Mouse (Mus musculus): ENCODE measurements around the gene Wtap. TPM values are rescaled to one million over a fixed set of nuclear protein-coding genes. Genes with fewer than 3 reads are reported as not detected.
"Not testable (repeated sequence)": the region's sequence is repeated elsewhere in the genome, so short reads cannot be mapped to it uniquely, and the experiment has no call there.

Wtap gene
- polyA plus RNA-seq, 1 experiment from 2014 or later: 42.4 TPM

DNA sequence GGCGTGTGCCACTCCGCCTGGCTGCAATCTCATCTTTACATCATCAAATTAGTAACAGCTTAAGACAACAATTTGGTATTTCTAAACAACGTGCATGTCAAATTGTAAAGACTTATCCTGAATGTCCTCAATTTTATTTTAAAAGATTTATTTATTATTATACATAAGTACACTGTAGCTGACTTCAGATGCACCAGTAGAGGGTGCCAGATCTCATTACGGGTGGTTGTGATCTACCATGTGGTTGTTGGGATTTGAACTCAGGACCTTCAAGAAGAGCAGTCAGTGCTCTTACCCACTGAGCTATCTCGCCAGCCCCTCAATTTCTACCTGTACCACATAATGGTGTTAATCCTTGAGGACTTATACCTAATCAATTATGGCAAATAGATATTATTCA lies 8.3 kb upstream of the Wtap start:
- 76% methylated on average over 5 of the region's 5 CpGs for WGBS (ENCODE audit: insufficient replicate concordance)
- not testable (repeated sequence) for H3K36me3 ChIP-seq (ENCODE audit: control insufficient read depth, insufficient read depth); ATAC-seq (ENCODE audit: low read depth); H3K4me1 ChIP-seq (ENCODE audit: control insufficient read depth, low read depth, low read length); H3K27ac ChIP-seq (ENCODE audit: low read length); H3K9ac ChIP-seq (ENCODE audit: low read depth, low read length); H3K4me3 ChIP-seq (ENCODE audit: low read depth, low read length); H3K27me3 ChIP-seq (ENCODE audit: control insufficient read depth, insufficient read depth, low read depth, low read length); H3K4me2 ChIP-seq (ENCODE audit: low read depth, low read length); H3K9me3 ChIP-seq (replicated peaks; ENCODE audit: control insufficient read depth, low read length)

DNA sequence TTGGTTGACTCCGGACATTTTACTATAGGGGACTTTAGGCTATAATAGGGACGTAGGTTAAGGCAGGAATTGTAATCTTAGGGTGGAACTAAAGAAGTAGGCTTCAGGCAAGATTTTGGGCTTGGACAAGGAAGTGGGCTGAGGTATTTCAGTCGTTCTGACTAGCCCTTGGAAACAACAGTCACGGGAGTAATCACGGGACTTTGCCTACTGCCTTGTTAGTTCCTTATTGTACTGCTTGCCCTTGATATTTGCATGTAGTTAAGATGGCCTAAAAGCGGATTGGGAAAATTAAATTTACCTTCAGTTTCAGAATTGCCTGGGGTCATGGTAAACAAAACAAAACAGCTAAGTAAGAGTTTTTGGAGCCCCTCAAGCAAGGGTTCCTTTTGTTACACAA lies 5.1 kb upstream of the Wtap start:
- H3K4me3 ChIP-seq (ENCODE audit: low read depth, low read length): no peak overlapping the region
- H3K27ac ChIP-seq (ENCODE audit: low read length): no peak overlapping the region
- no peak overlapping the region for H3K4me2 ChIP-seq (ENCODE audit: low read depth, low read length)
- no peaks in the 10 kb centered on the region for H3K27me3 ChIP-seq (ENCODE audit: control insufficient read depth, insufficient read depth, low read depth, low read length)
- H3K9ac ChIP-seq (ENCODE audit: low read depth, low read length): no peak overlapping the region
- H3K9me3 ChIP-seq (replicated peaks; ENCODE audit: control insufficient read depth, low read length): no peaks in the 10 kb centered on the region
- ATAC-seq (ENCODE audit: low read depth): no peak
- no peaks in the 10 kb centered on the region; the same call in 1 of the 2 replicates for H3K4me1 ChIP-seq (ENCODE audit: control insufficient read depth, low read depth, low read length)
- 56% methylated on average over 6 of the region's 6 CpGs for WGBS (ENCODE audit: insufficient replicate concordance)
- H3K36me3 ChIP-seq (ENCODE audit: control insufficient read depth, insufficient read depth): no peaks in the 10 kb centered on the region

DNA sequence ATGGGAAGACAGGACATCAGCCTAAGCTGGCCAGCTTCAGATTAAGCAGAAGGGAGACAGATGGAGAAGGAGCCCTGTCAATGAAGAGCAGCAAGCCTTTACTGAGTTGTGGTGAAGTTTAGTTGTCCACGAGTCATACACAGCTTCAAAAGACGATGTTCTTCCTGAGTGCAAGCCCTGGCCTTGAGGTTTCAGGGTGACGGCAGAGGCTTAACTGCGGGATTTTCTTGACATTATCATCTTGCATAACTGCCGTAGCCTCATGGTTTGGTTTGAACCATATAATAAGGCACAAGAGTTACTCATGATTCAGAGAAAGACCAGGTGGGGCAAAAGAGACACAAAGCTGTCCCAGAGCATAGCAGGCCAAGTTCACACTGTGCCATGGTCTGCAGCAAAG lies 3.9 kb upstream of the Wtap start:
- H3K9me3 ChIP-seq (replicated peaks; ENCODE audit: control insufficient read depth, low read length): no peaks in the 10 kb centered on the region
- H3K27ac ChIP-seq (ENCODE audit: low read length): no peak overlapping the region
- no peak overlapping the region for H3K4me2 ChIP-seq (ENCODE audit: low read depth, low read length)
- no peaks in the 10 kb centered on the region; the same call in 1 of the 2 replicates for H3K4me1 ChIP-seq (ENCODE audit: control insufficient read depth, low read depth, low read length)
- no peak overlapping the region for H3K4me3 ChIP-seq (ENCODE audit: low read depth, low read length)
- H3K9ac ChIP-seq (ENCODE audit: low read depth, low read length): no peak overlapping the region
- H3K36me3 ChIP-seq (ENCODE audit: control insufficient read depth, insufficient read depth): no peaks in the 10 kb centered on the region
- H3K27me3 ChIP-seq (ENCODE audit: control insufficient read depth, insufficient read depth, low read depth, low read length): no peaks in the 10 kb centered on the region
- 64% methylated on average over 5 of the region's 5 CpGs for WGBS (ENCODE audit: insufficient replicate concordance)
- no peak for ATAC-seq (ENCODE audit: low read depth)

DNA sequence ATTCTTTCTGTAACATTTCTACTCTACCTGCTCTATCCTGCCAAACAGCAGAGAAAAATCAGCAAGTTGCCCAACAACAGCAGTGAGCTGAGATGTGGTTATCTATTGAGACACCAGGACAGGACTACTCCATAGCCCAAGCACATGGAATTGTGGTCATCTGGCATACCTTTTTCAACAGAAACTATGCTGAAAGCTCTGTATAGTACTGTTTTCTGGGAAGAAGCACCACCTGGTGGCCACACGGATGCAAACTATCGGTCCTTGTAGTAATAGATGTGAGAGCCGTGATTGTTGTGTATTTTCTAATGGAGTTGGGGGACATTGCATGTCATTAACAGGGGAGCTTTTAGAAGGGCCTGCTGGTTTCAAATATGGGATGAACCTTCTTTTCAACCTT lies 2.4 kb upstream of the Wtap start:
- WGBS (ENCODE audit: insufficient replicate concordance): 28% methylated on average over 3 of the region's 3 CpGs
- Histone ChIP-seq H3K27me3 (ENCODE audit: control insufficient read depth, insufficient read depth, low read depth, low read length) (no peaks in the 10 kb centered on the region), H3K36me3 (ENCODE audit: control insufficient read depth, insufficient read depth) (no peaks in the 10 kb centered on the region), H3K4me2 (ENCODE audit: low read depth, low read length) (no peak overlapping the region), H3K9ac (ENCODE audit: low read depth, low read length) (no peak overlapping the region), H3K4me1 (ENCODE audit: control insufficient read depth, low read depth, low read length) (no peaks in the 10 kb centered on the region; the same call in 1 of the 2 replicates), H3K27ac (ENCODE audit: low read length) (no peak overlapping the region), H3K9me3 (replicated peaks; ENCODE audit: control insufficient read depth, low read length) (no peaks in the 10 kb centered on the region), H3K4me3 (ENCODE audit: low read depth, low read length) (no peak overlapping the region)
- no peak for ATAC-seq (ENCODE audit: low read depth)

DNA sequence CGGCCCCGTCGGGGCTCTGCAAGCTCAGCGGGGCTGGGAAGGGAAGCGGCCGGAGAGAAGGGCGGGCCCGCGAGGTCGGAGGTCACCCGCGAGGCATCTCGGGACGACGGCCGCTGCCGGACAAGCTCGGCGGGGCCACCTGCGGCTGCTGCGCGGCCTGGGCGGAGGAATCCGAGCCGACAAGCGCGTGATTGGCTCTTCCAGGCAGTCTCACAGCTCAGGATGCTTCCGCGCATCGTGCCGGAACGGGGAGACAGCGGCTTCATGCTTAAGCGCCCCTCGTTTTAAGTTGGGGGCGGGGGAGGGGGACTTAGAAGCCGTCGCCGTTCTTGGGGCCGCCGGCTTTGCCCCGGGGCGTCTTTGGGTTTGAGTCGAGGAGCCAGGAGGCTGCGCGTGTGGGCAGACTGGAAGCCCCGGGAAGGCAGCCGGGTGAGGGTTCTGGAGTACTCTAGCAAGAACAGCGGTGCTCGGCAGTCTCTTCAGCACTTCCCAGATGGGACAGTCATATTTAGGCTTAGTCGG lies 1.4 kb downstream of the Wtap start:
- H3K27me3 ChIP-seq (ENCODE audit: control insufficient read depth, insufficient read depth, low read depth, low read length): no peaks in the 10 kb centered on the region
- ATAC-seq (ENCODE audit: low read depth): peak; percentile 85
- H3K27ac ChIP-seq (ENCODE audit: low read length): peak overlapping the region; percentile 100
- H3K36me3 ChIP-seq (ENCODE audit: control insufficient read depth, insufficient read depth): peaks cover 3% of the 10 kb centered on the region
- under 1% methylated on average over 50 of the region's 51 CpGs for WGBS (ENCODE audit: insufficient replicate concordance)
- no peaks in the 10 kb centered on the region for H3K9me3 ChIP-seq (replicated peaks; ENCODE audit: control insufficient read depth, low read length)
- H3K9ac ChIP-seq (ENCODE audit: low read depth, low read length): peak overlapping the region; percentile 100
- peak overlapping the region; percentile 100 for H3K4me3 ChIP-seq (ENCODE audit: low read depth, low read length)
- H3K4me1 ChIP-seq (ENCODE audit: control insufficient read depth, low read depth, low read length): peaks cover 4% of the 10 kb centered on the region
- H3K4me2 ChIP-seq (ENCODE audit: low read depth, low read length): peak overlapping the region; percentile 67

DNA sequence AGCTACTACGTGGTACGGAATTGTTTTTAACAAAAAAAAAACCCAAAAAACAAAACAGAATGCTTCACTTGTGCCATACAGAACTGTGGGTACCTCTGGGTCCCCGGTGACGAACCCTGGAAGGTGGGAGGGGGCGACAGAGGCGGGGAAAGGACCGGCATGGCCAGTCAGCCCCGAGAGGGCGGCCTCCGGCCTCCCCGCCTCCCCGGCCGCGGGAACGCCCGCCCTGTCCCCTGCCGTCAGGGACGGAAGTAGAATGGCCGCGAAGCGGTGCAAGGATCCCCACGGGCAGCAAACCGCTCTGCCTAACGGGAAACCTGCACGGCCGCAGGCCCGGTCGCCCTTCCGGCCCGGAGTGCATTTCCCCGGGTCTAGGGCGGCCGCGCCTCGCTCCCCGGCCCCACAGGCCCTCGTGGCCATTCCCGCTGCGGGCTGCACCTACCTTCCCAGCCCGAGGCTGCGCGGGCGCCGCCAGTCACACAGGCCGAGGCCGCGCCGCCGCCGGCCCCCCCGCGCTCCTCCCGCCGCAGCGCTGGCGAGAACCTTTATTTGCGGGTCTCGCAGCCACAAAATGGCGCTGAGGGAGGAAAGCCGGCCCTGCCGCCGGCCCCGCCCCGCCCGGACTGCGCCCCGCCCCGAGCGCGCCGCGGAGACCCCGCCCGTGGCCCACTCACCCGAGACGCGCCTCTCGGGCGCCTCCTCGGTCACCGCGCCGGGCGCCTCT lies 2.2 kb downstream of the Wtap start:
- Histone ChIP-seq H3K27ac (ENCODE audit: low read length) (peak overlapping the region; percentile 100), H3K9ac (ENCODE audit: low read depth, low read length) (peak overlapping the region; percentile 100), H3K4me2 (ENCODE audit: low read depth, low read length) (peak overlapping the region; percentile 67), H3K36me3 (ENCODE audit: control insufficient read depth, insufficient read depth) (peaks cover 3% of the 10 kb centered on the region), H3K4me3 (ENCODE audit: low read depth, low read length) (peak overlapping the region; percentile 100), H3K9me3 (replicated peaks; ENCODE audit: control insufficient read depth, low read length) (no peaks in the 10 kb centered on the region), H3K27me3 (ENCODE audit: control insufficient read depth, insufficient read depth, low read depth, low read length) (no peaks in the 10 kb centered on the region), H3K4me1 (ENCODE audit: control insufficient read depth, low read depth, low read length) (peaks cover 4% of the 10 kb centered on the region)
- ATAC-seq (ENCODE audit: low read depth): peak; percentile 92
- WGBS (ENCODE audit: insufficient replicate concordance): under 1% methylated on average over 71 of the region's 84 CpGs

DNA sequence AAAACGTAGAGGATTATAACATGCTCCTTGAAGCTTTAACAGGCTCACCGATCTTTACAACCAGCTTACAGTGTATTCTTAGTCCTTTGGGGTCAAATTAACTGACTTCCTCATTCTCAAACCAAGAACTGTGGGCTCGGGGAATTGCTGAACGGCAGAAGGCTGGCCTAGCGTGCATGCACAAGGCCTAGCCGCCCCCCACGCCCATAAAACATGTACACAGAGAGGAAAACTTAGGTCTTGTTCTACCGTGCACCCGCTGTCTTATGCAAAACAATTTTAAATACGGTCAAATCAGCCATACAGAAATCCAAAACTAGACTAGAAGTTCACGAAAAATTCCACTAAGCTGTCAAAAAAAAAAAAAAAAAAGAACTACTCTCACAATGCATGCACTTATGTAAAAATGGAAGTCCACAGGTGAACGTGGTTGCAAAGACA lies 2.8 kb downstream of the Wtap start:
- H3K4me1 ChIP-seq (ENCODE audit: control insufficient read depth, low read depth, low read length): peaks cover 5% of the 10 kb centered on the region
- peak overlapping the region; percentile 100 for H3K9ac ChIP-seq (ENCODE audit: low read depth, low read length)
- peaks cover 3% of the 10 kb centered on the region for H3K36me3 ChIP-seq (ENCODE audit: control insufficient read depth, insufficient read depth)
- H3K27ac ChIP-seq (ENCODE audit: low read length): peak overlapping the region; percentile 100
- H3K4me2 ChIP-seq (ENCODE audit: low read depth, low read length): peak overlapping the region; percentile 63
- ATAC-seq (ENCODE audit: low read depth): no peak
- 1% methylated on average over 12 of the region's 12 CpGs for WGBS (ENCODE audit: insufficient replicate concordance)
- peak overlapping the region; percentile 100 for H3K4me3 ChIP-seq (ENCODE audit: low read depth, low read length)
- H3K27me3 ChIP-seq (ENCODE audit: control insufficient read depth, insufficient read depth, low read depth, low read length): no peaks in the 10 kb centered on the region
- H3K9me3 ChIP-seq (replicated peaks; ENCODE audit: control insufficient read depth, low read length): no peaks in the 10 kb centered on the region

DNA sequence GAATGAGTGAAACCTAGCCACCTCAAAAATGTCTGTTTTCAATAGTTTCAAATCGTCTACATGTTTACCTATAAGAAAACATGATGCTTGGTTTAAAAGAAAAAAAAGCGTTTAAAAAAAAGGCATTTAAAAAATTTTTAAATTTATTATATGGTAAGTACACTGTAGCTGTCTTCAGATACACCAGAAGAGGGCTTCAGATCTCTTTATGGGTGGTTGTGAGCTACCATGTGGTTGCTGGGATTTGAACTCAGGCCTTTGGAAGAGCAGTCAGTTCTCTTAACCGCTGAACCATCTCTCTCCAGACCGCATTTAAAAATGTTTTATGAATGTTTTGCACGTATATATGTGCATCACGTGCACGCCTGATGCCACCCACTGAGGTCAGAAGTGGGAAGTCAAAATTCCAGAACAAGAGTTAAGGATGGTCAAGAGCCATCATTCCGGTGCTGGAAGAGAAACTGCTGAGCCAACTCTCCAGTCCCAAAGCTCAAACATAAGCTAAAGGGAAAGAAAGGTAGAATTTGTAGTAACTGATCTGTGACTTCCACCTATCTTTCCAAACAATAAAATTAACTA lies 3.3 kb downstream of the Wtap start:
- peak overlapping the region; percentile 63 for H3K4me2 ChIP-seq (ENCODE audit: low read depth, low read length)
- peak overlapping the region; percentile 100 for H3K27ac ChIP-seq (ENCODE audit: low read length)
- peaks cover 5% of the 10 kb centered on the region for H3K4me1 ChIP-seq (ENCODE audit: control insufficient read depth, low read depth, low read length)
- peak overlapping the region; percentile 100 for H3K4me3 ChIP-seq (ENCODE audit: low read depth, low read length)
- H3K27me3 ChIP-seq (ENCODE audit: control insufficient read depth, insufficient read depth, low read depth, low read length): no peaks in the 10 kb centered on the region
- ATAC-seq (ENCODE audit: low read depth): no peak
- WGBS (ENCODE audit: insufficient replicate concordance): 27% methylated on average over 8 of the region's 8 CpGs
- H3K9me3 ChIP-seq (replicated peaks; ENCODE audit: control insufficient read depth, low read length): no peaks in the 10 kb centered on the region
- peaks cover 3% of the 10 kb centered on the region for H3K36me3 ChIP-seq (ENCODE audit: control insufficient read depth, insufficient read depth)
- H3K9ac ChIP-seq (ENCODE audit: low read depth, low read length): peak overlapping the region; percentile 100

DNA sequence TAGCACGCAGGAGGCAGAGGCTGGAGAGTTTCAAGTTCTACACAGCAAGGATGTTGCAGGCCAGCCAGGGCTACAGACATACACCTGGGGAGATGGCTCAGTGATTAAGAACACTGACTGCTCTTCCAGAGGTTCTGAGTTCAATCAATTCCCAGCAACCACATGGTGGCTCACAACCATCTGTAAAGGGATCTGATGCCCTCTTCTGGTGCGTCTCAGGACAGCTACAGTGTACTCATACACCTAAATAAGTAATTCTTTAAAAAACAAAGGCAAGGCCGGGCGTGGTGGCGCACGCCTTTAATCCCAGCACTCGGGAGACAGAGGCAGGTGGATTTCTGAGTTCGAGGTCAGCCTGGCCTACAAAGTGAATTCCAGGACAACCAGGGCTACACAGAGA lies 5.9 kb downstream of the Wtap start:
- WGBS (ENCODE audit: insufficient replicate concordance): 72% methylated on average over 8 of the region's 8 CpGs
- ATAC-seq (ENCODE audit: low read depth): not testable (repeated sequence)
- peaks cover 14% of the 10 kb centered on the region for H3K36me3 ChIP-seq (ENCODE audit: control insufficient read depth, insufficient read depth)

More for the DNA sequence above, 5.9 kb downstream of the Wtap start:
- not testable (repeated sequence) for H3K27ac ChIP-seq (ENCODE audit: low read length); H3K9ac ChIP-seq (ENCODE audit: low read depth, low read length); H3K27me3 ChIP-seq (ENCODE audit: control insufficient read depth, insufficient read depth, low read depth, low read length); H3K4me2 ChIP-seq (ENCODE audit: low read depth, low read length); H3K4me3 ChIP-seq (ENCODE audit: low read depth, low read length); H3K4me1 ChIP-seq (ENCODE audit: control insufficient read depth, low read depth, low read length); H3K9me3 ChIP-seq (replicated peaks; ENCODE audit: control insufficient read depth, low read length)
